Mouse (Mus musculus): ENCODE measurements around the gene Ints13. TPM values are rescaled to one million over a fixed set of nuclear protein-coding genes. Genes with fewer than 3 reads are reported as not detected.

Ints13 gene
- total RNA-seq, 2 experiments from 2014 or later: 39.2 to 42.7 TPM

GRCm38 (mm10) chr6:146501316-146501865 lies 76.2 kb downstream of the Ints13 start:
- peak in 1 of 2 experiments; percentile 15 for DNase-seq (ENCODE audit: low spot score in 2 of 2)

- DNase-seq (ENCODE audit: low spot score in 2 of 2): no peak
Measured at GRCm38 (mm10) chr6:146500771-146501170, 76.9 kb downstream of the Ints13 start.

GRCm38 (mm10) chr6:146500206-146500605 lies 77.4 kb downstream of the Ints13 start:
- peak in 1 of 2 experiments; percentile 16 for DNase-seq (ENCODE audit: low spot score in 2 of 2)

Other genes with a start within 250 kb of the Ints13 start
- gene Itpr2, start 75.6 kb downstream of the Ints13 start, total RNA-seq (2021): 10 to 100 TPM; 32.3 to 35.0 TPM
- gene Fgfr1op2, start 632 bp downstream of the Ints13 start, total RNA-seq (2021): 10 to 100 TPM; 78.3 to 80.9 TPM
- 10 to 100 TPM; 37.2 to 47.0 TPM for gene Med21, start 64.7 kb upstream of the Ints13 start, total RNA-seq (2021)
- 10 to 100 TPM; 42.1 to 43.4 TPM for gene Tm7sf3, start 65.0 kb upstream of the Ints13 start, total RNA-seq (2021)
- 10 to 100 TPM; 19.2 to 19.6 TPM for gene Stk38l, start 147.2 kb upstream of the Ints13 start, total RNA-seq (2021)
- 1 to 10 TPM; 8.2 to 9.6 TPM for gene Arntl2, start 218.2 kb upstream of the Ints13 start, total RNA-seq (2021)